Mouse (Mus musculus): ENCODE data around the gene Stat2.

GRCm38 (mm10) chr10:128256328-128256727 lies 14.0 kb upstream of the Stat2 start:
- no peak for TF ChIP-seq CTCF (IDR thresholded peaks at IDR 0.05; ENCODE audit: control insufficient read depth, insufficient read depth, insufficient read length)
- TF ChIP-seq MAX (IDR thresholded peaks at IDR 0.05), result peak; percentile 88
- TF ChIP-seq USF1 (IDR thresholded peaks at IDR 0.05; ENCODE audit: low read depth), result peak; percentile 43
- no peak for TF ChIP-seq CEBPB (IDR thresholded peaks at IDR 0.05; ENCODE audit: low read depth)
- TF ChIP-seq MYOD1 (IDR thresholded peaks at IDR 0.05; ENCODE audit: control insufficient read depth, insufficient read length, low read depth), result no peak
- peak; percentile 88 for TF ChIP-seq FOSL1 (IDR thresholded peaks at IDR 0.05; ENCODE audit: insufficient read depth, low read length, poor library complexity, severe bottlenecking)
- TF ChIP-seq MYOG (IDR thresholded peaks at IDR 0.05; ENCODE audit: control insufficient read depth, extremely low read depth, insufficient read length), result no peak

All from C2C12 (cell line).